Mouse (Mus musculus) thymus, adult 2 months (tissue): ENCODE results near the gene Cphx2.
"Not testable (repeated sequence)": the region's sequence is repeated elsewhere in the genome, so short reads cannot be mapped to it uniquely, and the experiment has no call there.

ENCODE experiments used
- CTCF ChIP-seq: fragments of 200-500 bp; IDR thresholded peaks from 2 replicates; pipeline ENCODE4 v1.5.1; 2012; ENCODE audit warnings: mild to moderate bottlenecking, control low read depth, low read length, moderate library complexity, borderline replicate concordance; ENCODE audit not compliant: control insufficient read depth, poor library complexity, insufficient read depth; ENCODE audit errors: extremely low read depth
- POLR2A ChIP-seq: fragments of 200-500 bp; IDR thresholded peaks from 2 replicates; pipeline ENCODE4 v1.6.1; 2012; ENCODE audit warnings: mild to moderate bottlenecking, low read length, control low read depth, moderate library complexity; ENCODE audit not compliant: control insufficient read depth, poor library complexity, insufficient read depth; ENCODE audit errors: extremely low read depth

GRCm38 (mm10) chr14:26119095-26119494 is 37.8 kb downstream of the Cphx2 start:
- TF ChIP-seq CTCF, POLR2A: not testable (repeated sequence)
